Mouse (Mus musculus) CD4-positive, CD25-positive, alpha-beta regulatory T cell, adult 4 months (primary cell): ENCODE data around the gene Trim67. TPM values are rescaled to one million over a fixed set of nuclear protein-coding genes. Genes with fewer than 3 reads are reported as not detected.

Experiments used
- ATAC-seq: one replicate; pipeline ENCODE4 v1.8.0; 2017
- polyA plus RNA-seq, 2 experiments: library from polyadenylated mRNA; unstranded; fragments of 100-300 nt; shearing (Covaris generic); gene quantifications; one replicate each; pipeline ENCODE4 v1.2.1; 2017

Trim67 gene
- polyA plus RNA-seq, 2 experiments from 2014 or later = not detected

DNA sequence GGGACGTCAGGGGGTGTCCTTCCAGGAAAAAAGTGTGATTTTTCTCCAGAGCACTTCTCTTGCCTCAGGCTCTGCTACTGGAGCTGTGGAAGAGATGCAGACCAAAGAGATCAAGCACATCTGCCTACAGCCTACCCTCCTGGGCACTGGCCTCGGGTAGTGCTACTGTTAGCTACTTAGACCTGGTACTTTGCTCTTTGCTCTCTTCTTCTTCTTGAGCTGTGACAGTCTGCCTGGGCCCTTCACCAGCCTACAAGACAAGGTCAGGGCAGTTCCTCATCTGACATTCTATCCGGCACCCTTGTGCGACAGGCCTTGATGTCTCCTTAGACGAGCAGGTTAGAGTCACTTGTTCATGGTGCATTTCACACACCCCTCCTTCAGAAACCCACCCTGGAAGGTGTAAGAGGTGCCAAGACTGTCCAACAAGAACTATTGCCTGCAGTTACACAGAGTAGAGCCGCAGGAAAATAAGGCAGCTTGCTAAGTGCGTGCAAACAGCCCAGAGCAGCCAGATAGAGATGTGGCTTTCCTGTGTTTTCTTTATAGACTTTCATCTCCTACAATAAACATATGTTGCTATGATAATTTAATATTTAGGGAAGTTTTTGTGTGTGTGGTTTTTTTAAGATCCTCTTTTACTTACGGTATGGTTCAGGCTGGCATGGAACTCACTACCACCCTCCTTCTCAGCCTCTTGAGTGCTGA lies 3.0 kb downstream of the Trim67 start:
- ATAC-seq = no peak

DNA sequence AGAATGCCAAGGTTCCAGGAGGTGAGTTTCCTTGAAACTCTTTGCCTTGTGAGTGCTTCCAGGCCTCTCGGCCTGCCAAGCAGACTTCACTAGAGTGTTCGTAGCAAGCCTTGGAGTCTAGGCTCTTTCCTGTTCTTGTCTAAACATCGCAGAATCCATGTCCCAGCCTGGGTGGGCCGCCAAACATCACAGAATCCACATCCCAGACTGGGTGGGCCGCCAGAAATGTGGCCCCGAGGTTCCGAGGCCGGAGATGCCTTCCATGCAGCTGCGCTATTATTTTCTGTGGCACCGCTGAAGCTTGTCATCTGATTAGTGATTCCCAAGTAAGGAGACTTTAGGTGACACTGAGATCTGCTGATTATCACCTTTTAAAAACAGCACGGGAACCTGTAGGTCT lies 7.7 kb downstream of the Trim67 start:
- ATAC-seq = no peak

DNA sequence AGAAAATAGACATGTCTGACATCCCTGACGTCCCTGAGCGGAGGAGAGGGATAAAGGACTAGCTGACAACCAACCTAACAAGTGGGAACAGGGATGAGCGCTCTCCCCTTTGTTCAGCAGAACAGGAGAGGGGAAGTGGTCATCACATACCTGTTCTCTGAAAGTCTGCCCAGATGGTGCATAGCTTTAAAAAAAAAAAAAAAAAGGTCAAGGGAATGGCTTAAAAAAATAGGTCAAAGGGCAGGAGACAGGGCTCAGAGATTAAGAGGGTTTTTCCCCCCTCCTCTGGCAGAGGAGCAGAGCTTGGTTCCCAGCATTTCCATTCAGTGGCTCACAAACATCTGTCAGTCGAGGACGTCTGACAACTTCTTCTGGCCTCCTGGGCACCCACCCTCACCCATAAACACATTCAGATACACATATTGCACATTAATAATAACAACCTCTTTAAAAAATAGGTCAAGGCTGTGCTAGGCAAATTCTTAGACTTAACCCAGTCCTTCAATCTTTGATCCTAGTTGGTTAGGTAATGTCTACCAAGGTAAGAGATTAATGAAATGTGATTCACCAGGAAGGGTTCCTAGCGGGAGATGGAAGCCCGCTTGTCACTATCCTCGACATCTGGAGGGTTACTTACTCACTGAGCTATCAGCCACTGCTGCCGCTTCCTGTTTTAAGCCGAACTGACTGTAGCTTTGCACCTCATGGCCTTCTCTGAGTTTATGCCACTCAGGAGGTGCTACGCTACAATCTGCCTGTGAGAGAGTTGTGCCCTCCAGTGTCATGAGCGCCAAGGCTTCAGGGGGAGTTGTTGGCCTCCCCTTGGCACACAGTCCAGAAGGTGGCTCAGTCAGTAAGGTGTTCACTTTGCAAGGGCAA lies 11.2 kb downstream of the Trim67 start:
- no peak for ATAC-seq

- ATAC-seq = no peak
Observed at GRCm38 (mm10) chr8:124805990-124806389, 13.1 kb downstream of the Trim67 start.

DNA sequence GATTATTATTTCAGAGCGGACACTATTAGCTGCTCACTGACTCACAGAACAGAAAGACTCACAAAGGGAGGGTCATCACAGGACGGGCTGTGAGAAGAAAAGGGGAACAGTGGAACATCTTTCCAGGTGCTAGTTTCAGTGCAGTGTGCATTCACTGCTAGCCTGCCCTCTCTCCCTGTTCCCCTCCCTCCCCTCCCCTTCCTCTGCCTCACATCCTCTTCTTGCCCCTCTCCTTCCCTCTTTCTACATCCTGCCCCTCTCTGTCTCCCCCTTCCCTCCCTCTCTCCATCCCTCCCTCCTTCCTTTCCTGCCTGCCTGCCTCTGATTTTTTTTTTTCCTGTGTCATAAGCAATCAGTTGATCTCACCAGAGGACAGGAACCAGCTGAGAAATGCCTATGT lies 16.5 kb downstream of the Trim67 start:
- ATAC-seq = no peak

- no peak for ATAC-seq
Observed at GRCm38 (mm10) chr8:124810056-124810610, 17.2 kb downstream of the Trim67 start.

- no peak for ATAC-seq
Observed at GRCm38 (mm10) chr8:124810689-124811394, 17.9 kb downstream of the Trim67 start.

DNA sequence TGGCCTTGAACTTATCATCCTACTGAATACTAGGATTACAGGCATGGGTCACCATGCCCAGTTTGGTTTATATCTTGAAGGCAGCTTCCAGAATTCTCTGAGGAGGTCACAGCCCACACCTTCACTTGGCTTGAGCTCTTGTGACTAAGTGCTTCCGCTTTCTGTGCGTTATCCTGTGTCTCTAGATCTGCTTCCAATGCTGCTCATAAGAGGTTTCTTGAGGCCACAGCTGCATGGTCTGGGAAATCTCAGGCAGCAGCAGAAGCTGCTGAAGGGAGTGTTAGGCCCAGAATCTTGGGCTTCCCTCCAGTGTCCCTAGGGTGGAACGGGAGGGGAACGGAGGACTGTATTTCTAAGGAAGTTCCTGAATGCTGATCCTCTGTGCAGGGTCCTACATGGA lies 20.4 kb downstream of the Trim67 start:
- no peak for ATAC-seq

GRCm38 (mm10) chr8:124815870-124816269 lies 23.0 kb downstream of the Trim67 start:
- no peak for ATAC-seq

DNA sequence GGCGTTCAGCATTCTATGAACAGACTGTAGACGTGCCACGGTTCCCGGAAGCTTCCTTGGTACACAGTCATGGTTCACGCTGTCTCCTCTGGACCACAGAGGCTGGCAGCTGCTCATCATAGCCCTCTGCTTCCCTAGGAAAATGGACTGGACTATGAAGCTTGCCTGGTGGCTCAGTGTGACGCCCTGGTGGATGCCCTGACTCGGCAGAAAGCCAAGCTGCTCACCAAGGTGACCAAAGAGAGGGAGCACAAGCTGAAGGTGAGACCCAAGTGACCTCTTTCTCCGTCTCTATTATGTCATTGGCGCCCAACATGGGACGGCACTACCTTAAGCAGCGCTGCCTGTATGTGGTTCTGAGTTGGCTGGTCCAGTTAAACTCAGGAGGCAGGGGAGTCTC lies 24.0 kb downstream of the Trim67 start:
- ATAC-seq = no peak

GRCm38 (mm10) chr8:124817361-124817760 lies 24.5 kb downstream of the Trim67 start:
- no peak for ATAC-seq

GRCm38 (mm10) chr8:124819612-124820115 lies 26.8 kb downstream of the Trim67 start:
- no peak for ATAC-seq

DNA sequence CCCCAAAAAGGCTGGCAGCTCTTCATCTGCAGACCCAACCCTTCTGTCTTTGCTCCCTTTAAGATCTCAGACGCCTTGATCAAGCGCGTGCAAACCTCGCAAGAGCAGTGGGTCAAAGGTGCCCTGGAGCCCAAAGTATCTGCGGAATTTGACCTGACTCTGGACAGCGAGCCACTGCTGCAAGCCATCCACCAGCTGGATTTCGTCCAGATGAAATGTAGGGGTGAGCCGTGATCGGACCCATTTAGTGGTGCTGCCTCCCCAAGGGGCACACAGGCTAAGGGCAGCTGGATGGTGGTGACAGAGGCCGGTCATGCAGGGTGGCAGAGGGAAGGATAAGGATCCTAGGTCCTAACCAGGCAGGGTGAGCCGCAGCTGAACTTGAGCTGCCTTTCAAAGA lies 27.2 kb downstream of the Trim67 start:
- no peak for ATAC-seq

GRCm38 (mm10) chr8:124823497-124823896 lies 30.6 kb downstream of the Trim67 start:
- ATAC-seq = no peak

GRCm38 (mm10) chr8:124826658-124827057 lies 33.8 kb downstream of the Trim67 start:
- no peak for ATAC-seq

GRCm38 (mm10) chr8:124827387-124827786 lies 34.5 kb downstream of the Trim67 start:
- no peak for ATAC-seq

- no peak for ATAC-seq
Observed at GRCm38 (mm10) chr8:124828561-124829240, 35.8 kb downstream of the Trim67 start.

DNA sequence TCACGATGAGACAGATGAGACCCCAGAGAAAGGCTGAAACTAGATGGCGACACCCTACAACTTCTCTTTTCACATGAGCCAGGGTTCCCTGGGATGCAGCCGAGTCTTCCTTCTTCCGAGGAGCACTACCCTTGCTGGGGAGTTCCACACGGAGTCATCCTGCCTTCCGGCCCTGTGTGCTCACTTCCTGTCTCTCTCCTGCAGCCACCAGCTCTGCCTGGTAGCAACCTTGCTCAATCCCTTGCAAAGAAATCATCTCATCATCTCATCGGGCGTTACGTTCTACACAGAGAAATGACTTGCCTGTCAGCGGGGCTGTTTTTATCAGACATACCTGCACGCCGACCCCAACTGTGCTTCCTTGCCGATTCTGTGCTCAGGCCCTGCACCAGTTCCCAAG lies 37.2 kb downstream of the Trim67 start:
- ATAC-seq = no peak

GRCm38 (mm10) chr8:124831531-124831930 lies 38.6 kb downstream of the Trim67 start:
- ATAC-seq = no peak

- no peak for ATAC-seq
Observed at GRCm38 (mm10) chr8:124831941-124832340, 39.0 kb downstream of the Trim67 start.

DNA sequence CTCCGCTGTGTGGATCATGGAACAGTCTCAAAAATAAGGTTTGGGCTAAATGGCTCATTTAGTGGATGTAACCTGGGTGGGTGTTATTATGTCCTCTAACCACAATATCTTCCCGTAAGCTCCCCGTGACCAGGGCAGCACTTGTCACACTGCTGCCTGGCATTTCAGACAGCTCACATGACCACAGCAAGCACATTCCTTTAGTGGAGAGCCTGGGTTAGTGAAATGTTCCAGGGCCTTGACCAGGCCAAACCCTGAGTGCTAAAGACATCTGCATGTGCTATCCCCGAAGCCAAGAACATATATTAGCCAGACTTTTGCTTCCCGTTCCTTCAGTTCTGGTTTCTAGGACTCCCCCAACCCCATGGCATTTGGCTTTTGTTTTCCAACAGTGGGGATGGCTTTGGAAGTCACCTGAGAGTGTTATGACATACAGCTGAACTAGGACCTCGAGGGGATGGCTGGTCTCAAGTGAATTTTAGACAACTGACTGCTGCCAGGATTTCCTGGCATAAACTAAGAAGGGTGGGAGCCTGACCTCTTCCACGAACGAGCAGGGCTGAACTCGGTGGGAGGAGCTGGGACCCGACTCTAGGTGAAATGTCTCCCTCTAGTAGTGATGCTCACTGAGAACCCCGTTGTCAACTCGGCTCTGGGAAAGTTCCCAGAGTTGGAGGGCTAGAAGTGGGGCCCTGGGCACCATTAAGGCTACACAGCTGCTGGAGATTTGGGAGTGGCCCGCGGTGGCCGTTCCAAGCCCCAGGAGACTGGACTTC lies 40.7 kb downstream of the Trim67 start:
- no peak for ATAC-seq
